Mouse (Mus musculus): ENCODE results near the gene Tmbim6.

- TF ChIP-seq CTCF (IDR thresholded peaks at IDR 0.05; ENCODE audit: control insufficient read depth, insufficient read depth, insufficient read length): no peak
- TF ChIP-seq USF1 (IDR thresholded peaks at IDR 0.05; ENCODE audit: low read depth): no peak
- TF ChIP-seq MAX (IDR thresholded peaks at IDR 0.05): no peak
- peak; percentile 44 for TF ChIP-seq CEBPB (IDR thresholded peaks at IDR 0.05; ENCODE audit: low read depth)
- no peak for TF ChIP-seq MYOG (IDR thresholded peaks at IDR 0.05; ENCODE audit: control insufficient read depth, extremely low read depth, insufficient read length)
These were observed 9.8 kb upstream of the Tmbim6 start for GRCm38 (mm10) chr15:99382893-99383292.
